Mouse (Mus musculus) embryonic facial prominence, embryonic 13.5 days (tissue): ENCODE results near the gene Gm7029. TPM values are rescaled to one million over a fixed set of nuclear protein-coding genes. Genes with fewer than 3 reads are reported as not detected.
A peak's percentile ranks its signal among the peaks of the same experiment; 100 is the strongest.
"Not testable (repeated sequence)": the region's sequence is repeated elsewhere in the genome, so short reads cannot be mapped to it uniquely, and the experiment has no call there.

Source experiments
- ATAC-seq: fragments of 200-750 bp; cut with Nextera tagmentation; 2 replicates; pipeline ENCODE4 v1.8.0; 2017; ENCODE audit warnings: low read depth; ENCODE audit not compliant: insufficient number of reproducible peaks, insufficient read depth, low FRiP score, low TSS enrichment
- H3K27ac ChIP-seq: fragments of 300-500 bp; sonication (generic); 2 replicates; pipeline ENCODE4 v1.5.1; 2015; ENCODE audit warnings: moderate library complexity, mild to moderate bottlenecking, inconsistent platforms
- H3K27me3 ChIP-seq: fragments of 300-500 bp; sonication (generic); 2 replicates; pipeline ENCODE4 v1.6.1; 2015; ENCODE audit warnings: mild to moderate bottlenecking, inconsistent platforms
- H3K36me3 ChIP-seq: fragments of 300-500 bp; sonication (generic); 2 replicates; pipeline ENCODE4 v1.6.1; 2015; ENCODE audit warnings: mild to moderate bottlenecking, inconsistent platforms
- H3K4me1 ChIP-seq: fragments of 300-500 bp; sonication (generic); 2 replicates; pipeline ENCODE4 v1.6.1; 2015; ENCODE audit warnings: inconsistent platforms
- H3K4me2 ChIP-seq: fragments of 300-500 bp; sonication (generic); 2 replicates; pipeline ENCODE4 v1.6.1; 2015; ENCODE audit warnings: moderate library complexity, mild to moderate bottlenecking, inconsistent platforms
- H3K4me3 ChIP-seq: fragments of 300-500 bp; sonication (generic); 2 replicates; pipeline ENCODE4 v1.5.1; 2015; ENCODE audit warnings: mild to moderate bottlenecking, inconsistent platforms
- H3K9ac ChIP-seq: fragments of 300-500 bp; sonication (generic); 2 replicates; pipeline ENCODE4 v1.6.1; 2015; ENCODE audit warnings: mild to moderate bottlenecking, inconsistent platforms
- H3K9me3 ChIP-seq: fragments of 300-500 bp; sonication (generic); 2 replicates; pipeline ENCODE4 v1.6.1; 2016; ENCODE audit warnings: inconsistent platforms
- WGBS: fragments of 180-500 bp; shearing (Covaris S2); methylation state at CpG from one replicate; pipeline ENCODE4 v1.1.7; 2015; ENCODE audit warnings: mixed read lengths; 5-methylcytosine and 5-hydroxymethylcytosine counted together
- polyA plus RNA-seq: library from polyadenylated mRNA; unstranded; fragments of >200 nt; fragmentation: Nextera tagmentation; extraction: Ambion mirVana; gene quantifications from 2 replicates; pipeline ENCODE4 v1.2.1, GENCODE M21; 2015

Gm7029 gene
- polyA plus RNA-seq, 1 experiment from 2014 or later: not detected

- Histone ChIP-seq H3K27ac (no peak overlapping the region), H3K4me3 (no peak overlapping the region), H3K9me3 (no peaks in the 10 kb centered on the region), H3K4me2 (no peak overlapping the region), H3K36me3 (no peaks in the 10 kb centered on the region), H3K4me1 (no peaks in the 10 kb centered on the region), H3K9ac (no peak overlapping the region), H3K27me3 (no peaks in the 10 kb centered on the region)
- no peak for ATAC-seq
- WGBS: 80% methylated on average over 4 of the region's 4 CpGs
Observed at GRCm38 (mm10) chr17:33857816-33858215, 15.8 kb upstream of the Gm7029 start.

GRCm38 (mm10) chr17:33865330-33866030 is 8.2 kb upstream of the Gm7029 start:
- Histone ChIP-seq H3K9ac (no peak overlapping the region), H3K9me3 (no peaks in the 10 kb centered on the region), H3K27me3 (no peaks in the 10 kb centered on the region), H3K4me1 (no peaks in the 10 kb centered on the region), H3K36me3 (no peaks in the 10 kb centered on the region), H3K4me2 (no peak overlapping the region), H3K27ac (no peak overlapping the region), H3K4me3 (no peak overlapping the region)
- 30% methylated on average over 9 of the region's 9 CpGs for WGBS
- no peak for ATAC-seq

DNA sequence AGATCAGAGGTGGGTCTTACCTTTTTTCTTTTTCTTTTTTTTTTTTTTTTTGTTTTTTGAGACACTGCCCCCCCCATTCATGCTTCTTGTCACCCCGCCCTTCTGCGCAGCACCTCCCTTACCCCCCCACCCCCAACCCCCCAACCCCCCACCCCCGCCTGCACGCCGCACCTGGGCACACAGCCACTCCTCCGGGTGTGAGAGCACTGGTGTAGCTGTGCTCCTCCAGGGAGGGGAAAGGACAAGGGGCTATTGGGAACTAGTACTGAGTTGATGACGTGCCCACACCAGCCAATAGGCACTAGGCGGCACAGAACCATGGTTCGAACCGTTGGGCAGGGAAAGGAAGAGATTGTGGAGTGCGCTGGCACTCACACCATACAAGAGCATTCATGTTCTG is 774 bp downstream of the Gm7029 start:
- peaks cover 35% of the 10 kb centered on the region for H3K36me3 ChIP-seq
- H3K4me2 ChIP-seq: no peak overlapping the region
- no peaks in the 10 kb centered on the region for H3K4me1 ChIP-seq
- no peaks in the 10 kb centered on the region for H3K27me3 ChIP-seq
- H3K9ac ChIP-seq: no peak overlapping the region
- WGBS: 90% methylated on average over 11 of the region's 11 CpGs
- ATAC-seq: no peak
- H3K4me3 ChIP-seq: no peak overlapping the region
- H3K9me3 ChIP-seq: no peaks in the 10 kb centered on the region
- no peak overlapping the region for H3K27ac ChIP-seq

DNA sequence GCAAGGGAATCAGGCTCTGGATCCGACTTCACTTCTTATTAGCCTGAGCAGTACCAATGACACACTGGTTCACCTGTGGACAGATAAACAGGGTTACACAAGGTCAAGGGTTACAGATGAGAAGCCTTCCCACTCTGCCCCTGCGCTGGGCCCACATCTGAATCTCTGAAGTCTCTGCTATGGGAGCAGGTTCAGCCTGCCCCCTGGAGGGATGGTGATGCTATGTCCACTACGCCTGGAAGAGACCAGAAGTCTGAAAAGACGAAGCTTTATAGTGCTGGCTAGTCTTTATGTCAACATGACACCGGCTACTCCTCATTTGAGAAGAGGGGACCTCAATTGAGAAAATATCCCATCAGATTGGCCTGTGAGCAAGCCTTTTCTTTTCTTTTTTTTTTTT is 2.2 kb downstream of the Gm7029 start:
- H3K27ac ChIP-seq, ATAC-seq: not testable (repeated sequence)
- peaks cover 45% of the 10 kb centered on the region for H3K36me3 ChIP-seq

GRCm38 (mm10) chr17:33884320-33884719 is 10.7 kb downstream of the Gm7029 start:
- 93% methylated on average over 10 of the region's 11 CpGs for WGBS
- not testable (repeated sequence) for H3K9ac ChIP-seq, H3K9me3 ChIP-seq, H3K4me2 ChIP-seq, H3K27ac ChIP-seq, ATAC-seq, H3K27me3 ChIP-seq, H3K4me3 ChIP-seq
- Histone ChIP-seq H3K4me1 (peaks cover 13% of the 10 kb centered on the region), H3K36me3 (peaks cover 50% of the 10 kb centered on the region)

More for the DNA sequence above, 2.2 kb downstream of the Gm7029 start:
- WGBS: 78% methylated on average over 5 of the region's 5 CpGs
- H3K4me2 ChIP-seq, H3K9me3 ChIP-seq, H3K4me3 ChIP-seq, H3K4me1 ChIP-seq, H3K9ac ChIP-seq, H3K27me3 ChIP-seq: not testable (repeated sequence)

- ATAC-seq, H3K27me3 ChIP-seq, H3K4me3 ChIP-seq, H3K9me3 ChIP-seq, H3K27ac ChIP-seq: not testable (repeated sequence)
- WGBS: 70% methylated on average over 2 of the region's 2 CpGs
- 0 out of 2 replicates have a peak overlapping the region, but pooled peaks have one; percentile 32 for H3K9ac ChIP-seq
- peaks cover 25% of the 10 kb centered on the region for H3K36me3 ChIP-seq
- H3K4me1 ChIP-seq: peaks cover 14% of the 10 kb centered on the region
- peak overlapping the region; percentile 65 for H3K4me2 ChIP-seq
Observed at GRCm38 (mm10) chr17:33887802-33888201, 14.2 kb downstream of the Gm7029 start.

GRCm38 (mm10) chr17:33888230-33888629 is 14.6 kb downstream of the Gm7029 start:
- H3K27me3 ChIP-seq, H3K27ac ChIP-seq, H3K9me3 ChIP-seq, ATAC-seq: not testable (repeated sequence)
- peaks cover 14% of the 10 kb centered on the region for H3K4me1 ChIP-seq
- peak overlapping the region; percentile 65 for H3K4me2 ChIP-seq
- H3K4me3 ChIP-seq: peak overlapping the region; percentile 62; the same call in 1 of the 2 replicates
- H3K9ac ChIP-seq: 0 out of 2 replicates have a peak overlapping the region, but pooled peaks have one; percentile 27
- peaks cover 21% of the 10 kb centered on the region for H3K36me3 ChIP-seq

GRCm38 (mm10) chr17:33889941-33890532 is 16.4 kb downstream of the Gm7029 start:
- under 1% methylated on average over 41 of the region's 44 CpGs for WGBS
- not testable (repeated sequence) for H3K9me3 ChIP-seq, H3K27me3 ChIP-seq, H3K36me3 ChIP-seq, ATAC-seq
- peak overlapping the region; percentile 62 for H3K4me3 ChIP-seq
- peak overlapping the region; percentile 76 for H3K9ac ChIP-seq
- peaks cover 14% of the 10 kb centered on the region for H3K4me1 ChIP-seq
- H3K27ac ChIP-seq: peak overlapping the region; percentile 51; the same call in 1 of the 2 replicates
- H3K4me2 ChIP-seq: peak overlapping the region; percentile 65

GRCm38 (mm10) chr17:33890533-33891059 is 17.0 kb downstream of the Gm7029 start, which contains the start of gene Kifc1:
Gene Kifc1 (minus strand): TSS chr17:33890661.
- Histone ChIP-seq H3K27ac (peak within 1 kb of the TSS; percentile 51; the same call in 1 of the 2 replicates), H3K27me3 (no peaks in the 10 kb centered on the region), H3K36me3 (peaks cover 8% of the 10 kb centered on the region), H3K9me3 (no peaks in the 10 kb centered on the region), H3K4me1 (peaks cover 14% of the 10 kb centered on the region), H3K9ac (peak within 1 kb of the TSS; percentile 76), H3K4me2 (peak within 1 kb of the TSS; percentile 65), H3K4me3 (peak within 1 kb of the TSS; percentile 62)
- under 1% methylated on average over 49 of the region's 49 CpGs for WGBS
- peak; percentile 99 for ATAC-seq

DNA sequence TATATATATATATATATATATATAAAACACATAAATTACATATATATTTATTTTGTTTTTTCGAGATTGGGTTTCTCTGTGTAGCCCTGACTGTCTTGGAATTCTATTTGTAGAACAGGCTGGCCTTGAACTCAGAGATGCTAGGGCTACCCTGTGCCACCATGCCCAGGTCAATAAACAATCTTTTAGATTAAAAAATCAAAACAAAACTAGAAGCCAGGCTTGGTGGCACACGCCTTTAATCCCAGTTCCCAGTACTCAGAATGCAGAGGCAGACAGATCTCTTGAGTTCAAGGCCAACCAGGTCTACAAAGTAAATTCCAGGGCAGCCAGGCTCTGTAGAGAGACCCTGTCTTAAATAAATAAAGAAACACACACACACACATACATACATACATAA is 17.7 kb downstream of the Gm7029 start:
- Histone ChIP-seq H3K4me1 (peaks cover 14% of the 10 kb centered on the region), H3K4me2 (no peak overlapping the region), H3K36me3 (peaks cover under 1% of the 10 kb centered on the region), H3K27ac (no peak overlapping the region), H3K9me3 (no peaks in the 10 kb centered on the region), H3K4me3 (no peak overlapping the region), H3K9ac (no peak overlapping the region), H3K27me3 (no peaks in the 10 kb centered on the region)
- ATAC-seq: no peak
- WGBS: 54% methylated on average over 2 of the region's 2 CpGs

GRCm38 (mm10) chr17:33891892-33892291 is 18.3 kb downstream of the Gm7029 start:
- not testable (repeated sequence) for ATAC-seq, H3K4me2 ChIP-seq, H3K9ac ChIP-seq, H3K36me3 ChIP-seq, H3K9me3 ChIP-seq, H3K27ac ChIP-seq, H3K27me3 ChIP-seq, H3K4me3 ChIP-seq
- H3K4me1 ChIP-seq: peaks cover 14% of the 10 kb centered on the region
- 63% methylated on average over 6 of the region's 6 CpGs for WGBS

- ATAC-seq: no peak
- H3K36me3 ChIP-seq: no peaks in the 10 kb centered on the region
- H3K4me2 ChIP-seq: no peak overlapping the region
- peaks cover 14% of the 10 kb centered on the region for H3K4me1 ChIP-seq
- no peaks in the 10 kb centered on the region for H3K9me3 ChIP-seq
- H3K9ac ChIP-seq: no peak overlapping the region
- no peak overlapping the region for H3K4me3 ChIP-seq
- H3K27me3 ChIP-seq: no peaks in the 10 kb centered on the region
- 19% methylated on average over 7 of the region's 7 CpGs for WGBS
- no peak overlapping the region for H3K27ac ChIP-seq
Observed at GRCm38 (mm10) chr17:33892429-33892828, 18.8 kb downstream of the Gm7029 start.
